In the genomic region with DNA sequence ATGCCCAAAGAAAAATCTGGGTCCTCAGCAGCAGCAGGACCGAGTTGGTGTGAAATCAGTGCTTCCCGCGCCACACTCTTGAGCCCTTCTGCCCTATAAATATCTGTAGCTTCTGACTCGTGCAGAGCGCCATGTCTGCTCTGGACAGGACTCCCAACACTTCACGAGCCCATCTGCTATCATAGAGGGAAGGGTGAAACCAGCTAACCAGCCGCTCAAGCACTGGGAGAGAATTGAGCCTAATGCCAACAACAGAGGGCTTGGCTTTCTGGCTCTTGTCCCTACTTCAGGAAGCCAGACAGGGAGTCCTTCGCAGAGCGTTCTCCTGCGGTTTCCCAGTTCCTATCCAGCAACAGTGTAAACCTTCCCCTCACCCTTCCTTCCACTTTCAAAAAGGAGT, we compare ENCODE assay signal across 8 mouse cellular contexts. TPM values are rescaled to one million over a fixed set of nuclear protein-coding genes. Genes with fewer than 3 reads are reported as not detected.
DNase-seq lines count a peak whose midpoint lies in the region; ATAC-seq and TF ChIP-seq lines count a peak whose summit lies in the region.

No protein-coding gene starts in this region.

- ATAC-seq in forebrain, embryonic 11.5 days (replicated peaks; ENCODE audit: low FRiP score) = no peak

- no peaks in the 10 kb centered on the region for H3K9me3 ChIP-seq in forebrain, embryonic 10.5 days
- no peaks in the 10 kb centered on the region for H3K9me3 ChIP-seq in forebrain, embryonic 11.5 days (ENCODE audit: control insufficient read depth, low read length)
- H3K9me3 ChIP-seq in ES-E14 (ENCODE audit: control insufficient read depth, insufficient read depth, low read depth, low read length) = no peaks in the 10 kb centered on the region
- no peaks in the 10 kb centered on the region for H3K9me3 ChIP-seq in limb, embryonic 10.5 days (replicated peaks)

- no peak overlapping the region for H3K9ac ChIP-seq in forebrain, embryonic 11.5 days (ENCODE audit: low read length)
- H3K9ac ChIP-seq in ES-E14 (ENCODE audit: insufficient read depth, low read depth, low read length, poor library complexity, severe bottlenecking) = 0 out of 2 replicates have a peak overlapping the region, but pooled peaks have one; percentile 4

- H3K36me3 ChIP-seq in forebrain, embryonic 10.5 days (replicated peaks) = no peaks in the 10 kb centered on the region
- H3K36me3 ChIP-seq in forebrain, embryonic 11.5 days (ENCODE audit: control insufficient read depth, insufficient read depth, low read length) = no peaks in the 10 kb centered on the region
- no peaks in the 10 kb centered on the region; the same call in 1 of the 2 replicates for H3K36me3 ChIP-seq in ES-E14 (ENCODE audit: control insufficient read depth, insufficient read depth, low read length, poor library complexity, severe bottlenecking)
- H3K36me3 ChIP-seq in limb, embryonic 10.5 days = no peaks in the 10 kb centered on the region

- H3K27me3 ChIP-seq in forebrain, embryonic 10.5 days (ENCODE audit: poor library complexity, severe bottlenecking) = no peaks in the 10 kb centered on the region
- no peaks in the 10 kb centered on the region for H3K27me3 ChIP-seq in forebrain, embryonic 11.5 days (ENCODE audit: control insufficient read depth, insufficient read depth, low read length)
- H3K27me3 ChIP-seq in limb, embryonic 10.5 days (ENCODE audit: low read depth, poor library complexity, severe bottlenecking) = no peaks in the 10 kb centered on the region

- H3K4me2 ChIP-seq in forebrain, embryonic 11.5 days (ENCODE audit: low read depth, low read length, severe bottlenecking) = no peak overlapping the region

- H3K27ac ChIP-seq in forebrain, embryonic 10.5 days = peak overlapping the region; percentile 73; the same call in 1 of the 2 replicates
- H3K27ac ChIP-seq in forebrain, embryonic 11.5 days (ENCODE audit: low read depth, low read length) = no peak overlapping the region
- H3K27ac ChIP-seq in ES-E14 (ENCODE audit: insufficient read depth, low read depth, low read length, poor library complexity, severe bottlenecking) = peak overlapping the region; percentile 33
- H3K27ac ChIP-seq in limb, embryonic 10.5 days = peak overlapping the region; percentile 76

- in situ Hi-C loops in ES-E14 (cut with MboI; ENCODE audit: low sequenced_read_pairs in 2 of 2, unreplicated experiment in 2 of 2) = no loop called here

- no peak for DNase-seq in forebrain, embryonic 10.5 days (ENCODE audit: extremely low spot score, low spot score)
- no peak for DNase-seq in forebrain, embryonic 11.5 days (ENCODE audit: low spot score)
- no peak for DNase-seq in ES-E14 (ENCODE audit: low read depth, low spot score)
- DNase-seq in fibroblast of lung, adult 2 months (ENCODE audit: low read depth) = peak; percentile 42
- no peak for DNase-seq in limb, embryonic 10.5 days (ENCODE audit: low spot score)
- DNase-seq in ovary, postnatal 10 days (ENCODE audit: low spot score) = no peak
- no peak for DNase-seq in frontal cortex, adult 2 months (ENCODE audit: extremely low spot score in 1 of 2, low spot score in 1 of 2)
- DNase-seq in layer of hippocampus, adult 8-10 months (ENCODE audit: low spot score in 2 of 2) = no peak

- no peak overlapping the region for H3K4me3 ChIP-seq in forebrain, embryonic 10.5 days
- H3K4me3 ChIP-seq in forebrain, embryonic 11.5 days (ENCODE audit: low read depth, low read length) = no peak overlapping the region
- peak overlapping the region in 1 of 2 experiments; percentile 17; a peak in 1 of 4 replicates for H3K4me3 ChIP-seq in ES-E14 (ENCODE audit: insufficient read depth in 1 of 2, low read depth in 1 of 2, low read length in 2 of 2, poor library complexity in 1 of 2, severe bottlenecking in 1 of 2)
- H3K4me3 ChIP-seq in limb, embryonic 10.5 days = no peak overlapping the region

- H3K4me1 ChIP-seq in forebrain, embryonic 10.5 days = peaks cover 67% of the 10 kb centered on the region
- peaks cover 18% of the 10 kb centered on the region for H3K4me1 ChIP-seq in forebrain, embryonic 11.5 days (replicated peaks; ENCODE audit: control insufficient read depth, insufficient read depth, low read length)
- peaks cover 4 to 40% of the 10 kb centered on the region in 2 experiments; a peak in 3 of 4 replicates for H3K4me1 ChIP-seq in ES-E14 (ENCODE audit: control insufficient read depth in 2 of 2, insufficient read depth in 2 of 2, low read length in 2 of 2, poor library complexity in 1 of 2)
- peaks cover 45% of the 10 kb centered on the region for H3K4me1 ChIP-seq in limb, embryonic 10.5 days

- WGBS in forebrain, embryonic 10.5 days = 45% methylated on average over 10 of the region's 10 CpGs
- 46% methylated on average over 10 of the region's 10 CpGs for WGBS in forebrain, embryonic 11.5 days
- WGBS in limb, embryonic 10.5 days = 42% methylated on average over 10 of the region's 10 CpGs

TF ChIP-seq in ES-E14, 5 proteins besides CTCF, POLR2A, EP300 and RAD21:
- no peak for TF ChIP-seq CHD2 (IDR thresholded peaks at IDR 0.05; ENCODE audit: low read depth, low read length)
- TF ChIP-seq HCFC1 (IDR thresholded peaks at IDR 0.05; ENCODE audit: borderline replicate concordance, insufficient read depth, low read length) = no peak
- no peak for TF ChIP-seq ZC3H11A (IDR thresholded peaks at IDR 0.05; ENCODE audit: borderline replicate concordance, low read depth, low read length)
- TF ChIP-seq ZNF384 (IDR thresholded peaks at IDR 0.05; ENCODE audit: low read depth, low read length) = no peak
- no peak for TF ChIP-seq MAFK (IDR thresholded peaks at IDR 0.05; ENCODE audit: insufficient read depth, low read depth, low read length)
TF ChIP-seq in ES-E14: peak in this region for 0.

RNA-seq across cellular contexts. Expression of a gene that starts 30.4 kb away (rescaled TPM):
- 38.2 and 41.4 TPM in 2 replicates for polyA plus RNA-seq in forebrain, embryonic 10.5 days (2016; fragmentation: Nextera tagmentation; extraction: Ambion mirVana)
- polyA plus RNA-seq in forebrain, embryonic 11.5 days (2014; fragmentation: Nextera tagmentation; extraction: Ambion mirVana) = 61.2 and 62.0 TPM in 2 replicates
- 44.0 and 47.9 TPM in 2 replicates for total RNA-seq in ES-E14 (2012; rRNA removed)
- 50.1 and 53.4 TPM in 2 replicates for polyA plus RNA-seq in limb, embryonic 10.5 days (2016; fragmentation: Nextera tagmentation; extraction: Ambion mirVana)
- polyA plus RNA-seq in frontal cortex, adult 2 months (2012; rRNA removed) = 93.6 and 105 TPM in 2 replicates
- total RNA-seq in layer of hippocampus, adult 8-10 months (2022) = 100 to 1,000 TPM; 101 to 135 (median 120) TPM

RNA-seq across cellular contexts. Expression of a gene that starts 44.2 kb away (rescaled TPM):
- polyA plus RNA-seq in forebrain, embryonic 10.5 days (2016; fragmentation: Nextera tagmentation; extraction: Ambion mirVana) = 61.7 and 64.0 TPM in 2 replicates
- 62.8 and 72.4 TPM in 2 replicates for polyA plus RNA-seq in forebrain, embryonic 11.5 days (2014; fragmentation: Nextera tagmentation; extraction: Ambion mirVana)
- total RNA-seq in ES-E14 (2012; rRNA removed) = 161 and 192 TPM in 2 replicates
- polyA plus RNA-seq in limb, embryonic 10.5 days (2016; fragmentation: Nextera tagmentation; extraction: Ambion mirVana) = 54.9 and 63.1 TPM in 2 replicates
- 20.2 and 24.6 TPM in 2 replicates for polyA plus RNA-seq in frontal cortex, adult 2 months (2012; rRNA removed)
- total RNA-seq in layer of hippocampus, adult 8-10 months (2022) = 10 to 100 TPM; 12.7 to 17.0 (median 14.6) TPM
